Comparison of ENCODE assay signal across 16 mouse cellular contexts in genomic region chr7:101515295-101515694, GRCm38 (mm10).
"Had no signal": no experiment of that assay in that cellular context is flagged by ENCODE, and none has a peak within 500 bp of the region (broad histone marks: within the 10 kb centered on the region; RNA-seq: fewer than 3 reads in every experiment).

No protein-coding gene starts in this region.

- H3K9ac ChIP-seq: intestine, embryonic 15.5 days; limb, embryonic 12.5 days; liver, embryonic 13.5 days; liver, postnatal 0 days; lung, embryonic 15.5 days; neural tube, embryonic 15.5 days had no signal

- H3K9me3 ChIP-seq: intestine, embryonic 15.5 days; limb, embryonic 12.5 days; liver, embryonic 13.5 days; lung, embryonic 15.5 days; neural tube, embryonic 15.5 days had no signal

- H3K27me3 ChIP-seq: intestine, embryonic 15.5 days; limb, embryonic 12.5 days; liver, embryonic 13.5 days; lung, embryonic 15.5 days; neural tube, embryonic 15.5 days had no signal

- H3K4me3 ChIP-seq: intestine, embryonic 15.5 days; limb, embryonic 12.5 days; liver, embryonic 13.5 days; lung, embryonic 15.5 days; myocyte; neural tube, embryonic 15.5 days had no signal

- H3K4me2 ChIP-seq: intestine, embryonic 15.5 days; limb, embryonic 12.5 days; liver, embryonic 13.5 days; lung, embryonic 15.5 days; neural tube, embryonic 15.5 days had no signal

- H3K4me1 ChIP-seq: intestine, embryonic 15.5 days; limb, embryonic 12.5 days; liver, embryonic 13.5 days; lung, embryonic 15.5 days had no signal

- H3K27ac ChIP-seq: intestine, embryonic 15.5 days; limb, embryonic 12.5 days; liver, embryonic 13.5 days; lung, embryonic 15.5 days; macrophage; neural tube, embryonic 15.5 days; stomach, postnatal 0 days had no signal

- H3K36me3 ChIP-seq: intestine, embryonic 15.5 days; limb, embryonic 12.5 days; liver, embryonic 13.5 days; lung, embryonic 15.5 days; neural tube, embryonic 15.5 days had no signal

- ATAC-seq: intestine, embryonic 15.5 days; liver, postnatal 0 days had no signal

- DNase-seq: kidney, adult 18-20 months; kidney, postnatal 10 days; kidney, postnatal 4 days; liver; liver, embryonic 13.5 days; liver, postnatal 0 days; lung, postnatal 14 days; thymus, adult 2 months; thymus, postnatal 25 days had no signal
